Mouse (Mus musculus) CH12.LX (cell line): ENCODE data around the gene Rprml. TPM values are rescaled to one million over a fixed set of nuclear protein-coding genes. Genes with fewer than 3 reads are reported as not detected.

Experiments
- DNase-seq: peaks from one replicate; pipeline ENCODE4 v3.0.0-alpha.2; 2013; ENCODE audit errors: extremely low read depth
- H3K27ac ChIP-seq: 2 replicates; pipeline ENCODE4 v1.5.1; 2012; ENCODE audit warnings: low read depth, mild to moderate bottlenecking, control low read depth, moderate library complexity; ENCODE audit not compliant: insufficient read depth
- H3K27me3 ChIP-seq: replicated peaks from 2 replicates; pipeline ENCODE3; 2012; ENCODE audit warnings: inconsistent platforms
- H3K36me3 ChIP-seq, 2 experiments: replicated peaks in 1 of 2; 2 replicates each; pipeline versions ENCODE3 to v1.6.1; 2012; ENCODE audit warnings: inconsistent platforms in 1 of 2, low read length in 1 of 2, mild to moderate bottlenecking in 1 of 2, mixed read lengths in 1 of 2, moderate library complexity in 1 of 2; ENCODE audit not compliant: control insufficient read depth in 1 of 2, insufficient read depth in 1 of 2
- H3K4me1 ChIP-seq, 2 experiments: 2 replicates each; pipeline ENCODE4 v1.6.1; 2012; ENCODE audit warnings: inconsistent platforms in 1 of 2, moderate library complexity in 1 of 2; ENCODE audit not compliant: insufficient read depth in 2 of 2, control insufficient read depth in 1 of 2
- H3K4me2 ChIP-seq: 2 replicates; pipeline ENCODE4 v1.6.1; 2012; ENCODE audit warnings: low read depth, mild to moderate bottlenecking, control low read depth; ENCODE audit not compliant: poor library complexity, insufficient read depth, severe bottlenecking
- H3K4me3 ChIP-seq, 3 experiments: fragments of 150-350 bp in 1 of 3; sonication (generic) in 1 of 3; replicated peaks in 1 of 3; 2 replicates each; pipeline versions ENCODE3 to v1.5.1; 2011 to 2012; ENCODE audit warnings: low read depth in 2 of 3, low read length in 2 of 3, mild to moderate bottlenecking in 2 of 3, moderate library complexity in 2 of 3, control low read depth in 1 of 3, improper control_type of control experiment in 1 of 3, inconsistent platforms in 1 of 3, mixed read lengths in 1 of 3; ENCODE audit not compliant: poor library complexity in 1 of 3
- H3K79me2 ChIP-seq: replicated peaks from 2 replicates; pipeline ENCODE4 v1.6.1; 2012; ENCODE audit warnings: mild to moderate bottlenecking, moderate library complexity; ENCODE audit not compliant: control insufficient read depth, poor library complexity, insufficient read depth, severe bottlenecking; ENCODE audit errors: extremely low read depth
- H3K9ac ChIP-seq: 2 replicates; pipeline ENCODE4 v1.6.1; 2012; ENCODE audit warnings: low read depth, mild to moderate bottlenecking, control low read depth, moderate library complexity; ENCODE audit not compliant: insufficient read depth
- H3K9me3 ChIP-seq: replicated peaks from 2 replicates; pipeline ENCODE3; 2012; ENCODE audit warnings: low read length, inconsistent platforms, mixed read lengths
- BHLHE40 ChIP-seq: IDR thresholded peaks from 2 replicates; pipeline ENCODE4 v1.6.1; 2011; ENCODE audit warnings: mild to moderate bottlenecking, low read depth, low read length, improper control_type of control experiment
- CHD1 ChIP-seq: IDR thresholded peaks from 2 replicates; pipeline ENCODE4 v1.6.1; 2012; ENCODE audit warnings: low read depth, low read length, improper control_type of control experiment, inconsistent platforms
- CTCF ChIP-seq, 2 experiments: IDR thresholded peaks in 1 of 2; conservative IDR thresholded peaks in 1 of 2; 2 replicates each; pipeline ENCODE4 v1.5.1; 2011 to 2012; ENCODE audit warnings: low read depth in 2 of 2, low read length in 2 of 2, improper control_type of control experiment in 1 of 2, inconsistent platforms in 1 of 2, mild to moderate bottlenecking in 1 of 2, moderate library complexity in 1 of 2
- E2F4 ChIP-seq: IDR thresholded peaks from 2 replicates; pipeline ENCODE4 v1.6.1; 2011; ENCODE audit warnings: low read depth, low read length, improper control_type of control experiment; ENCODE audit not compliant: insufficient replicate concordance
- ELF1 ChIP-seq: IDR thresholded peaks from 2 replicates; pipeline ENCODE4 v1.6.1; 2014; ENCODE audit warnings: low read depth, mild to moderate bottlenecking, inconsistent platforms, low read length, improper control_type of control experiment
- EP300 ChIP-seq: IDR thresholded peaks from 2 replicates; pipeline ENCODE4 v1.6.1; 2011; ENCODE audit warnings: low read length, improper control_type of control experiment
- ETS1 ChIP-seq: conservative IDR thresholded peaks from 2 replicates; pipeline ENCODE4 v1.6.1; 2012; ENCODE audit warnings: low read depth, mild to moderate bottlenecking, inconsistent platforms, low read length, improper control_type of control experiment, moderate library complexity
- GABPA ChIP-seq: IDR thresholded peaks from 2 replicates; pipeline ENCODE4 v1.6.1; 2012; ENCODE audit warnings: low read depth, low read length, improper control_type of control experiment, inconsistent platforms; ENCODE audit not compliant: insufficient replicate concordance
- IRF4 ChIP-seq: IDR thresholded peaks from 2 replicates; pipeline ENCODE4 v1.6.1; 2014; ENCODE audit warnings: low read depth, mild to moderate bottlenecking, inconsistent platforms, low read length, improper control_type of control experiment
- JUND ChIP-seq: conservative IDR thresholded peaks from 2 replicates; pipeline ENCODE4 v1.6.1; 2011; ENCODE audit warnings: low read depth, low read length, improper control_type of control experiment
- MAX ChIP-seq: IDR thresholded peaks from 2 replicates; pipeline ENCODE4 v1.6.1; 2011; ENCODE audit warnings: low read length, improper control_type of control experiment
- MAZ ChIP-seq: IDR thresholded peaks from 2 replicates; pipeline ENCODE4 v1.6.1; 2012; ENCODE audit warnings: low read depth, mild to moderate bottlenecking, inconsistent platforms, low read length, improper control_type of control experiment, moderate library complexity
- MYC ChIP-seq: IDR thresholded peaks from 2 replicates; pipeline ENCODE4 v1.6.1; 2011; ENCODE audit warnings: low read depth, mild to moderate bottlenecking, improper control_type of control experiment, low read length
- NELFE ChIP-seq: IDR thresholded peaks from 2 replicates; pipeline ENCODE4 v1.6.1; 2011; ENCODE audit warnings: low read depth, low read length, improper control_type of control experiment
- NRF1 ChIP-seq: IDR thresholded peaks from 2 replicates; pipeline ENCODE4 v1.6.1; 2014; ENCODE audit warnings: low read depth, mild to moderate bottlenecking, inconsistent platforms, low read length, improper control_type of control experiment, moderate library complexity
- SIN3A ChIP-seq: IDR thresholded peaks from 2 replicates; pipeline ENCODE4 v1.6.1; 2012; ENCODE audit warnings: low read length, improper control_type of control experiment, inconsistent platforms
- TBP ChIP-seq: conservative IDR thresholded peaks from 2 replicates; pipeline ENCODE4 v1.6.1; 2011; ENCODE audit warnings: low read depth, low read length, improper control_type of control experiment
- UBTF ChIP-seq: IDR thresholded peaks from 2 replicates; pipeline ENCODE4 v1.6.1; 2012; ENCODE audit warnings: low read depth, mild to moderate bottlenecking, inconsistent platforms, low read length, improper control_type of control experiment, moderate library complexity
- USF2 ChIP-seq: conservative IDR thresholded peaks from 2 replicates; pipeline ENCODE4 v1.6.1; 2011; ENCODE audit warnings: low read depth, low read length, improper control_type of control experiment
- dilution Hi-C: fragments of 300-500 bp; cut with MboI; formaldehyde crosslinking; loops from 2 replicates; pipeline ENCODE4 v1.14.3; 2020; ENCODE audit warnings: low sequenced_read_pairs; ENCODE audit not compliant: extremely low pct_unique_long_range_greater_than_20kb, extremely low pct_ligation_motif_present
- in situ Hi-C: fragments of 300-500 bp; cut with MboI; formaldehyde crosslinking; loops from 3 replicates; pipeline ENCODE4 v1.14.3; 2019; ENCODE audit warnings: low sequenced_read_pairs, low pct_ligation_motif_present, low pct_unique_long_range_greater_than_20kb, mixed read lengths
- polyA plus RNA-seq: library from polyadenylated mRNA; unstranded; fragments of >175 nt; gene quantifications from 2 replicates; pipeline ENCODE4 v1.2.1, GENCODE M21; 2012; ENCODE audit warnings: low read depth; ENCODE audit not compliant: insufficient read length
- total RNA-seq, 2 experiments: library from RNA; depleted of rRNA; stranded (reverse); fragments of 300-350 nt in 1 of 2; fragments of >200 nt in 1 of 2; gene quantifications; 2 replicates each; pipeline ENCODE4 v1.2.3; 2012 to 2014

Gene Rprml
- total and polyA plus RNA-seq, 3 experiments = not detected

DNA sequence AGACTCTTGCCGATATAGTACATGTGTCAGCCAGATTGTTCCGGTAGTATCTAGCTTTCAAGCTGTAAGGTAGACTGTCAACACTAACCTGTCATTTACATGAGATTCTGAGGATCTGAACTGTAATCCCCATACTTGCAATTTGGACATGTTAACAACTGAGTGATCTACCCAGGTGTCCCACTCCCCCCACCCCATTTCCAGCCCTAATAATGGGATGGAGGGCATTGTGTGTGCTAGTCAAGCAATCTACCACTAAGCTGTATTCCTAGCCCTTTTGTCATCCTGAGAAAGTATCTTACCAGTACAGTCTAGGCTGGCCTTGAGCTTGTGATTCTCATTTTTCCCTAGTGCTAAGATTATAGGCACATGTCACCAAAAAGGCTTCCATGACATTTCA is 38.6 kb upstream of the Rprml start:
- Histone ChIP-seq H3K27ac (no peak overlapping the region), H3K79me2 (no peaks in the 10 kb centered on the region), H3K36me3 (no peaks in the 10 kb centered on the region), H3K27me3 (peaks cover 65% of the 10 kb centered on the region), H3K4me2 (no peak overlapping the region), H3K9me3 (no peaks in the 10 kb centered on the region), H3K9ac (no peak overlapping the region), H3K4me1 (no peaks in the 10 kb centered on the region), H3K4me3 (no peak overlapping the region)
- TF ChIP-seq NRF1 (no peak), SIN3A (no peak), ELF1 (no peak), CTCF (conservative IDR thresholded peaks at IDR 0.05 in 1 of 2, IDR thresholded peaks at IDR 0.05 in 1 of 2; ENCODE audit: low read depth in 2 of 2, low read length in 2 of 2) (no peak), JUND (no peak), TBP (no peak), MAX (no peak), UBTF (no peak), IRF4 (no peak), MYC (no peak), CHD1 (no peak), E2F4 (no peak)
- in situ Hi-C loops (no loop called here), dilution Hi-C loops (no loop called here)
- DNase-seq = no peak

DNA sequence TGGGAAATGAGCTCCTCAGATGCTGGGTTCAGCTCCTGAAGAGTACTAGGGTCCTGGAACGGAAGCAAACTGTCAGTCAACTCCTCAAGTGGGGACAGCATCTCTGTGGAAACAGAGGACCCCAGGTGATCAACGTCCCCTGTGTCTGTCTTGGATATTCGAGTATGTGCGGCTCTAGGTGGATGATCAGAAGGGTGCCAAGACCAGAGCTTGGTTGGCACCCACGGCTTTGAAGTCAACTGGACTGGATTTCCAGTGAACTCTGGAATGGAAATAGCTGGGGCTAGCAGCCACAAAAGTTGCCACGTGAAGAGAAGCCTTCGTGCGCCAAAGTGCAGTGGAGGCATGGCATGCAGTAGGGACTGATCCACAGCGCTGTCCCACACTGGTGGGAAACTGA is 28.3 kb upstream of the Rprml start, which contains the start of gene Gm884:
Gene Gm884, minus strand, starts transcription at position 101 of the 400 bp plus-strand sequence.
- H3K27me3 ChIP-seq = peaks cover 82% of the 10 kb centered on the region
- H3K27ac ChIP-seq = no peak within 1 kb of the TSS
- H3K4me3 ChIP-seq = no peak within 1 kb of the TSS
- no peaks in the 10 kb centered on the region for H3K4me1 ChIP-seq
- no peak within 1 kb of the TSS for H3K9ac ChIP-seq
- H3K79me2 ChIP-seq = no peaks in the 10 kb centered on the region
- H3K9me3 ChIP-seq = no peaks in the 10 kb centered on the region
- dilution Hi-C loops = no loop called here
- DNase-seq = no peak
- H3K4me2 ChIP-seq = no peak within 1 kb of the TSS
- in situ Hi-C loops = no loop called here
- TF ChIP-seq EP300 (no peak), ELF1 (no peak), IRF4 (no peak), MAZ (no peak), JUND (no peak), BHLHE40 (no peak), SIN3A (no peak), UBTF (no peak), NELFE (no peak), CTCF (conservative IDR thresholded peaks at IDR 0.05 in 1 of 2, IDR thresholded peaks at IDR 0.05 in 1 of 2; ENCODE audit: low read depth in 2 of 2, low read length in 2 of 2) (no peak), GABPA (no peak), USF2 (no peak), E2F4 (no peak), ETS1 (no peak)
- TF ChIP-seq, all 38 proteins: peak for 0
- no peaks in the 10 kb centered on the region for H3K36me3 ChIP-seq
